Mouse (Mus musculus) forebrain, embryonic 14.5 days (tissue): Measurements from ENCODE around the gene Armc7. TPM values are rescaled to one million over a fixed set of nuclear protein-coding genes. Genes with fewer than 3 reads are reported as not detected.

Experiments
- ATAC-seq: fragments of 200-750 bp; cut with Nextera tagmentation; 2 replicates; pipeline ENCODE4 v1.8.0; 2017; ENCODE audit warnings: mild to moderate bottlenecking, moderate library complexity
- DNase-seq: peaks from one replicate; pipeline ENCODE4 v3.0.0-alpha.2; 2015; ENCODE audit warnings: low spot score
- H3K27ac ChIP-seq: fragments of 300-500 bp; sonication (generic); 2 replicates; pipeline ENCODE4 v1.5.1; 2014; ENCODE audit warnings: low read depth, mild to moderate bottlenecking, control low read depth, low read length, moderate library complexity
- H3K27me3 ChIP-seq: fragments of 300-500 bp; sonication (generic); replicated peaks from 2 replicates; pipeline ENCODE4 v1.6.1; 2014; ENCODE audit warnings: low read length, control low read depth, mixed read lengths; ENCODE audit not compliant: control insufficient read depth, insufficient read depth
- H3K36me3 ChIP-seq: fragments of 300-500 bp; sonication (generic); 2 replicates; pipeline ENCODE4 v1.6.1; 2014; ENCODE audit warnings: low read length, control low read depth; ENCODE audit not compliant: control insufficient read depth, insufficient read depth
- H3K4me1 ChIP-seq: fragments of 300-500 bp; sonication (generic); 2 replicates; pipeline ENCODE4 v1.6.1; 2014; ENCODE audit warnings: antibody characterized with exemption, low read length, control low read depth; ENCODE audit not compliant: control insufficient read depth, insufficient read depth
- H3K4me2 ChIP-seq: fragments of 300-500 bp; sonication (generic); 2 replicates; pipeline ENCODE4 v1.6.1; 2014; ENCODE audit warnings: mild to moderate bottlenecking, control low read depth, low read length
- H3K4me3 ChIP-seq: fragments of 300-500 bp; sonication (generic); 2 replicates; pipeline ENCODE4 v1.5.1; 2014; ENCODE audit warnings: low read depth, low read length, control low read depth
- H3K9ac ChIP-seq: fragments of 300-500 bp; sonication (generic); 2 replicates; pipeline ENCODE4 v1.6.1; 2014; ENCODE audit warnings: mild to moderate bottlenecking, low read length, control low read depth, moderate library complexity
- H3K9me3 ChIP-seq: fragments of 300-500 bp; sonication (generic); replicated peaks from 2 replicates; pipeline ENCODE4 v1.6.1; 2016; ENCODE audit warnings: low read length, control low read depth, mixed read lengths; ENCODE audit not compliant: control insufficient read depth
- WGBS: fragments of 180-500 bp; shearing (Covaris S2); extraction: QIAGEN DNeasy Blood & Tissue Kit; methylation state at CpG from one replicate; pipeline ENCODE4 v1.1.7; 2014; 5-methylcytosine and 5-hydroxymethylcytosine counted together
- polyA plus RNA-seq: library from polyadenylated mRNA; unstranded; fragments of >200 nt; fragmentation: Nextera tagmentation; extraction: Ambion mirVana; gene quantifications from 2 replicates; pipeline ENCODE4 v1.2.1, GENCODE M21; 2014

Gene Armc7
- polyA plus RNA-seq, 1 experiment from 2014 or later = 11.5 TPM

DNA sequence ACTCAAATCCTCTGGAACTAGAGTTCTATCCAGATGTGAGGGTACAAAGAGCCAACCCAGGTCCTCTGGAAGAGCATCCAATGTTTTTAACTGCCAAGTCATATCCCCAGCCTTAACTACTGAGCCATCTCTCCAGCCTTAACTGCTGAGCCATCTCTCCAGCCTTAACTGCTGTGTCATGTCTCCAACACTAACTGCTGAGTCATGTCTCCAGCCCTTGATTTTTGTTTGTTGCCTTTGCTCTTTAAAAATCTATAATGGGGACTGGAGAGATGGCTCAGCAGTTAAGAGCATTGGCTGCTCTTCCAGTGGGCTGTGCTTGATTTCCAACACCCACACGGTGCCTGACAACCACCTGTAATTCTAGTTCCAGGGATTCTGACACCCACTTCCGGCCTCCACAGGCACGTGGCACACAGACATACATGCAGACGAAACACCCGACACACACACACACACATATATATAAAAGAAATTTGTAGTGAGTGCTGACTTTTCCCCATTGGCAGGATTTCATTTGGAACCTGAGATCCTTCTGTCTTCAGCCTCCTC is 37.8 kb upstream of the Armc7 start:
- H3K4me1 ChIP-seq = peaks cover 3% of the 10 kb centered on the region; the same call in 1 of the 2 replicates
- H3K27ac ChIP-seq = no peak overlapping the region
- DNase-seq (no peak), ATAC-seq (no peak)
- no peaks in the 10 kb centered on the region for H3K9me3 ChIP-seq
- no peak overlapping the region for H3K4me3 ChIP-seq
- no peak overlapping the region for H3K4me2 ChIP-seq
- H3K36me3 ChIP-seq = peaks cover 7% of the 10 kb centered on the region
- no peaks in the 10 kb centered on the region for H3K27me3 ChIP-seq
- H3K9ac ChIP-seq = no peak overlapping the region
- 81% methylated on average over 5 of the region's 5 CpGs for WGBS

DNA sequence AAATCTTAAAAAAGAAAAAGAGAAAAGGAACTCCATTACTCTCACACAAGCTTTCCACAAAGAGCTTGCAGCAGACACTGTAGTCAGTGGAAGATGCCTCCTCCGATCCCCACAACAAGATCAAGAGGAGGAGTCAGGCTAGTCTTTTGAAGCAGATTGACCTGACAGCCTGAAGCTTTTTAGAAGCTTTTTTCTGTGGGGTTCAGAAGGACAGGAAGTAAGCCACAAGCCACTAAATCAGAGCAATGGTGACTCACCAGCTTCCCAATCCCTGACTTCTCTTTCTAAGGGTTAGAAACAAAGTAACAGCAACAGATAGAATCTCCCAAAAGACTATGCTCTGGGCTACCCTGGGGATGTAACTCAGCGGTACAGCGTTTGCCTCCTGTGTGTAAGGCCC is 36.1 kb upstream of the Armc7 start:
- Histone ChIP-seq H3K9me3 (no peaks in the 10 kb centered on the region), H3K4me1 (peaks cover 3% of the 10 kb centered on the region; the same call in 1 of the 2 replicates), H3K36me3 (no peaks in the 10 kb centered on the region), H3K9ac (no peak overlapping the region), H3K4me2 (no peak overlapping the region), H3K27ac (no peak overlapping the region), H3K27me3 (no peaks in the 10 kb centered on the region), H3K4me3 (no peak overlapping the region)
- no peak for DNase-seq
- ATAC-seq = no peak
- WGBS = 92% methylated on average over 3 of the region's 3 CpGs

GRCm38 (mm10) chr11:115439906-115440595 is 35.4 kb upstream of the Armc7 start, which contains the start of gene Trim80:
Trim80 (plus strand) TSS chr11:115440545.
- WGBS = 90% methylated on average over 9 of the region's 9 CpGs
- no peak within 1 kb of the TSS for H3K27ac ChIP-seq
- no peaks in the 10 kb centered on the region for H3K27me3 ChIP-seq

GRCm38 (mm10) chr11:115441417-115441816 is 34.0 kb upstream of the Armc7 start:
- Histone ChIP-seq H3K27ac (no peak overlapping the region), H3K36me3 (no peaks in the 10 kb centered on the region), H3K4me2 (no peak overlapping the region), H3K4me3 (no peak overlapping the region), H3K9me3 (no peaks in the 10 kb centered on the region), H3K4me1 (no peaks in the 10 kb centered on the region), H3K27me3 (no peaks in the 10 kb centered on the region), H3K9ac (no peak overlapping the region)
- ATAC-seq (no peak), DNase-seq (no peak)
- WGBS = 57% methylated on average over 15 of the region's 15 CpGs

More at GRCm38 (mm10) chr11:115439906-115440595, 35.4 kb upstream of the Armc7 start, which contains the start of gene Trim80:
- Histone ChIP-seq H3K9ac (no peak within 1 kb of the TSS), H3K9me3 (no peaks in the 10 kb centered on the region), H3K36me3 (no peaks in the 10 kb centered on the region), H3K4me2 (no peak within 1 kb of the TSS), H3K4me3 (no peak within 1 kb of the TSS), H3K4me1 (peaks cover 3% of the 10 kb centered on the region; the same call in 1 of the 2 replicates)
- DNase-seq (no peak), ATAC-seq (no peak)

DNA sequence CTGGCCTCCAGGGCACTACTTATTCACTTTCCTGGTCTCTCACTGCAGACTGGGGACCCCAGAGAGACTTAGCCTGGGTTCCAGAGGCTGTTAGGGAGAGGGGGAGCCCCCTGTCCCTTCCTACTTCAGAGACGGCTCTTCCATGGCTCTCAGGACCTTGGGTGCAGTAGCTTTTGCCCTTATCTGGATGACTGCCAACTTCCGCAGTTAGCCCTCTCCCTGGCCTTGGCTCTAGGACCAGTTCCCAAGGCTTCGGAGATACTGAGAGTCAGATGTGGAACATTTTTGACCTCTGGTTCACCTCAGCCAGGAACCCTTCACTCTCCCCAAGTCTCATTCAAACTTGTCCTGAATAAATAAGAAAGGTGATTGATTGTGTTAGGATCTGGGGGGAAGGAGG is 28.6 kb upstream of the Armc7 start:
- Histone ChIP-seq H3K4me1 (no peaks in the 10 kb centered on the region), H3K9me3 (no peaks in the 10 kb centered on the region), H3K36me3 (no peaks in the 10 kb centered on the region), H3K4me3 (no peak overlapping the region), H3K27ac (no peak overlapping the region), H3K9ac (no peak overlapping the region), H3K27me3 (no peaks in the 10 kb centered on the region), H3K4me2 (no peak overlapping the region)
- DNase-seq = no peak
- WGBS = 86% methylated on average over 3 of the region's 3 CpGs
- ATAC-seq = no peak

GRCm38 (mm10) chr11:115447321-115447885 is 28.1 kb upstream of the Armc7 start:
- no peak for DNase-seq
- 90% methylated on average over 11 of the region's 11 CpGs for WGBS
- Histone ChIP-seq H3K27me3 (no peaks in the 10 kb centered on the region), H3K27ac (no peak overlapping the region), H3K4me2 (no peak overlapping the region), H3K4me3 (no peak overlapping the region), H3K36me3 (no peaks in the 10 kb centered on the region), H3K4me1 (no peaks in the 10 kb centered on the region), H3K9me3 (no peaks in the 10 kb centered on the region), H3K9ac (no peak overlapping the region)
- no peak for ATAC-seq

- 87% methylated on average over 16 of the region's 16 CpGs for WGBS
Measured at GRCm38 (mm10) chr11:115448075-115448474, 27.4 kb upstream of the Armc7 start.

DNA sequence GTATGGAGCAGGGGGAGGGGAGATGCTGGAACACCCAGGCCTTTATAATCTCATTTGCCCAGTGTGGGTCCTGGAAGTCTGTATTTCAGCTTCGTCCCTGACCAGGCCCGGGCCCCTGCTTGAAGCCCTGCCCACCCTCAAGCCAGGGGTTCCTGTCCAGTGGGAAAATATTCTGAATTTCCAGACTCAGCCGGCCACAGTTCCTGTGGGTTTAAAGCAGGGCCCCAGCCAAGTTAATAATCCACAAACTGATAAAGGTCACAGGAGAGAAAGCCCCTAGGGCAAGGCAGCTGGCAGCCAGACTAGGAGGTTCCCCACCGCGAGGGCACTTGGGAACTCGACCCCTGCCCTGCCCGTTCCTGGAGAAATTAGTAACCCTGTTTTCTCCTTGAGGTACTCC is 26.5 kb upstream of the Armc7 start:
- Histone ChIP-seq H3K4me3 (no peak overlapping the region), H3K27ac (no peak overlapping the region), H3K4me2 (no peak overlapping the region), H3K9ac (no peak overlapping the region), H3K4me1 (no peaks in the 10 kb centered on the region), H3K9me3 (no peaks in the 10 kb centered on the region), H3K36me3 (no peaks in the 10 kb centered on the region), H3K27me3 (no peaks in the 10 kb centered on the region)
- ATAC-seq (no peak), DNase-seq (no peak)
- WGBS = 69% methylated on average over 7 of the region's 7 CpGs

More at GRCm38 (mm10) chr11:115448075-115448474, 27.4 kb upstream of the Armc7 start:
- Histone ChIP-seq H3K27ac (no peak overlapping the region), H3K36me3 (no peaks in the 10 kb centered on the region), H3K27me3 (no peaks in the 10 kb centered on the region), H3K4me2 (no peak overlapping the region), H3K4me3 (no peak overlapping the region), H3K9ac (no peak overlapping the region), H3K4me1 (no peaks in the 10 kb centered on the region), H3K9me3 (no peaks in the 10 kb centered on the region)
- ATAC-seq (no peak), DNase-seq (no peak)

DNA sequence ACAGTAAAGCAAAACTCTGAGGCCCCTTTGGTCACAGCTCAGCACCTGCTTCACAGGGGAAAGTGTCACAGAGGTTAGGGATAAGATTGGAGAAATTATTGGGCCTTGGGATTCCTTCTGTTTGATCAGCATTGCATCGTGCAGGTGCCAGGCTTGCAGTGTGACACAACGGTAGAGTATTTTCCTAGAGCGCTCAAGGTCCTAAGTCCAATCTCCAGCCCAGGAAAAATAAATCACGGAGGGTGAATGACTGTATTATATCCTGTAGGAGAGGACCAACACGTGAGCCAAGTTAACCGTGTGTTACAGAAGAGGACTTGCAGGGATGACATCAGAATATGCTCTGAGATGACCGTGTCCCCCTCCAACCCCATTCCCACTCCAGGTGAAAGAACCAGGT is 25.3 kb upstream of the Armc7 start:
- Histone ChIP-seq H3K27me3 (no peaks in the 10 kb centered on the region), H3K36me3 (no peaks in the 10 kb centered on the region), H3K4me3 (no peak overlapping the region), H3K4me2 (no peak overlapping the region), H3K9me3 (no peaks in the 10 kb centered on the region), H3K9ac (no peak overlapping the region), H3K27ac (no peak overlapping the region), H3K4me1 (no peaks in the 10 kb centered on the region)
- 94% methylated on average over 7 of the region's 7 CpGs for WGBS
- DNase-seq = no peak
- no peak for ATAC-seq
